Mouse (Mus musculus): ENCODE data around the gene Btg1.

Btg1 gene

DNA sequence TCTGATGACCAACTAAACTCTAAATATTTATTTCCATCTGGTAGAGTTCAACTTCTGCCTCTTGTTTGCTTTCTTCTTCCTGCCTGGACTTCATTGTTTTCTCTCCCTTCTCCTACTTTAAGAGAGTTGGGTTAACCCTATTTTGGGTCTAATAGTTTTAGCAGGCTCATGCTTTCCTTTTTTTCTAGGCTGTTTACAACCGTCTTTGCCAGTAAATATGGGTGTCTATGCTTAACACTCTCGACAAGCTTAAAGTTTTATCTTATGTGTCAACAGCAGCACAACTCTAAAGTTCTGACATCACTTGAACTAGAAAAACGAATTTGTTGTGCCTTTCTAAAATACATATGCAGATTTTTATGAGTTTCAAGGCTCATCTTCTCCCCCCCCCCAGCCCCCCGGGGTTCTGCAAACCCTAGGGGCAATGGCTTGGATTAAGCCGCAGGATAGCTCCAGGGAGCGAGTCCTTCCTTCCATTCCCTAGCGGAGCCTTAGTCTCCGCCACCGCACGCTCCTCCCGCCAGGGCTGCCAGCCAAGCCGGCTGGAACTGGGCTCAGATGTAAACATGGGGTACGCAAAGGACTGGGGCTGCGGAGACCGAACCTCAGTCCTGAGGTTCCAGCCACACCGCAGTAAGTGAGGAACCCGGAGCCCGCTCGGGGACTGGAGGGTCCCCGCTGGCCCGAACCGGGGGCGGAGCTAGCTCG lies 651 bp upstream of the Btg1 start:
- DNase-seq = no peak

DNA sequence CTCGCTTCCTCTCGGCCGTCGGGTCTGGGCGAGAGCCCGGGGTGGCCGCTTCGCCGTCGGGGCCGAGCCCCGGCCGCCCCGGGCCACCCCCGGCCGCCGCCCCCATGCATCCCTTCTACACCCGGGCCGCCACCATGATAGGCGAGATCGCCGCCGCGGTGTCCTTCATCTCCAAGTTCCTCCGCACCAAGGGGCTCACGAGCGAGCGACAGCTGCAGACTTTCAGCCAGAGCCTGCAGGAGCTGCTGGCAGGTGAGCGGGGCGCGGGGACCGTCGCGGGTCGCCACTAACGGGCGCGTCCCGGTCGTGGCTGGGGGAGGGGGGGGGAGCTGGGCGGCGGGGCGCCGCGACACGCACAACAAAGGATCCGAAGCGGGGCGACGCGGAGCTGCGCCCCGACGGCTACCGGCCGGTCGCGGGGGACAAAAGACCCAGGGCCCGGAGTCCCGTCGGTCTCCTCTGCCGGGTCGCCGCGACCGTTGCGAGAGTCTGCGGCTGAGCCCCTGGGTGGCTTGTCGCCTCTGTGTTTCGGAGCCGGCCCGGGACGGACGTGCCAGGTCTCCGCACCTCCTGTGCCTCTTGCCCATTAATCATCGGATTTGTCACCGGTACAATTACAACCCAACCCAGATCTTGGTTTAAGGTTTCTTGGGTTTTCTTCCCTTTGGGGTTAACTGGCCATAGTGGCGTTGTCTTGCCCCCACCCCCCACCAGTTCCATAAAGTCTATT lies 580 bp downstream of the Btg1 start:
- DNase-seq = peak; percentile 54

DNA sequence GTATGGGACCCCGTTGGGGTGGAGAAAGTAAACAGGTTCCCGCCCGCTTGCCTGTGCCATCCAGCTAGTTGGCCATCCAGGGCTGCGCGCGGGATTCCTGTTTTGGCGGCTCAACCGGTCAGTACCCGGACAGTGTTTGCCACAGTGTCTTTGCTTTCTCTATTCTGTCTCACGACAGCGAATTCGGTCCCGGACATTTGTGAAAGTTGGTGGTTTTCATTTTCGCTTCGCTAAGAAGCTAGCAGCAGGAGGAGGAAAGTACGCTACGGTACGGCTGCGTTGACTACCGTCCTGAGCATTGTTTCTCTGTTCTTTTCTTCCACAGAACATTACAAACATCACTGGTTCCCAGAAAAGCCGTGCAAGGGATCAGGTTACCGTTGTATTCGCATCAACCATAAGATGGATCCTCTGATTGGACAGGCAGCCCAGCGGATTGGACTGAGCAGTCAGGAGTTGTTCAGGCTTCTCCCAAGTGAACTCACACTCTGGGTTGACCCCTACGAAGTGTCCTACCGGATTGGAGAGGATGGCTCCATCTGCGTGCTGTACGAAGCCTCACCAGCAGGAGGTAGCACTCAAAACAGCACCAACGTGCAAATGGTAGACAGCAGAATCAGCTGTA lies 1.3 kb downstream of the Btg1 start:
- DNase-seq = peak; percentile 24

DNA sequence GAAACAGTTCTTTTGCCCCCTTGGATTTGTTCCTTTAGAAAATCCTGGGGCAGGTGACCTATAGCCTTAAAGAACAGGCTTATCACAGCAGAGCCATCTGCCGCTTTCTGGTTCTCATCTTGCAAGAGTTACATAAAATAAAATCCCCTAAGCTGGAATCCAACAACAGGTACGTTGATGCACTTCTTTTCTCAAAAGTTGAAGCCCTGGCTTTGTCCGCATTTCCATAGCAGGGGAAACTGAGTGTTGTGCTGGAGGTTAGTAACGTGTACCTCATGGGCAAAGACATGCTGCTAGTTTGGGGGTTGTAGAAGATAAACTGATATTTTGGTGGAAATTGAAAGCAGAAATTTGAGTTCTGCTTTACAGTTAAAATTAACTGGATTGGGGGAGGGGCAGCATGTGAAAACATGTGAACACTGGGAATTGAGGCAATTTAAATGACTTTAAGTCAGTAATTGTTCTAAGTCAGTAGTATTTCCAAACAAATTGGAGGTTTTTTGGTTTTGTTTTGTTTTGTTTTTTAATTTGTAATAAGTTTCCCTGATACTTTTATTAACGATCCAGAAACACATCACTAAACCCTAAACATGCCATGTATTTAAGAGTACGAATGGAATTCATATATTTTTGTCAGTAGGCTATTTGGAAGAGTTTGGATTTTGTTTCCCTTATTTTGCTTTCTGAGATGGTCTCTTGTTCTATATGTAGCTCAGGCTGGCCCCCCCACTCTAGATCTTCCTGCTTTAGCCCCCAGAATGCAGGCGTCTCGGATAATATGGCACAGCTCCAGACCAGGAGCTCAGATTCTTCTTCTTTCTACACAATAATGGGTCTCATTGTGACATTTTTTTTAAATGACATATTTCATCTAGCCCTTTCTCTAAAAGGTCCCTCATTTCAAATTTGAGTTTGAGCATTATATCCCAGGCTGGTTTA lies 3.4 kb downstream of the Btg1 start:
- DNase-seq = no peak

DNA sequence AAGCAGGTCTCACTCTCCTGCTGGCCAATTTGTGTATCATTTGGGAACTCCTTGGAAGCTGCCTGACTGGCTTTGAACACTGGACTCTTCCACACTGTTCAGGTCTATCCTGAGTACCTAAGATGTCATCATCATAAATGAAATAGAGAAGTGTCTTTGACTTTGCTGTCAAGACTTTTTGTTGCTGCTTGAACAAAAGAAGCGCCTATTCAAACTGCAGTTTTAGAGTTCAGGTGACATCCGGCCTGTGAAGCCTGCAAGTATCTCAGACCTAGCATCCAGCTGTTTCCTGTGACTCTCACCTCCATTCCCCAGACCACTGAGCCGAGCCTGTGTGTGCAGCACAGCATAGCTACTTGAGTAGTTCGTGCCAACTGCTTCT lies 4.1 kb downstream of the Btg1 start:
- DNase-seq = no peak

DNA sequence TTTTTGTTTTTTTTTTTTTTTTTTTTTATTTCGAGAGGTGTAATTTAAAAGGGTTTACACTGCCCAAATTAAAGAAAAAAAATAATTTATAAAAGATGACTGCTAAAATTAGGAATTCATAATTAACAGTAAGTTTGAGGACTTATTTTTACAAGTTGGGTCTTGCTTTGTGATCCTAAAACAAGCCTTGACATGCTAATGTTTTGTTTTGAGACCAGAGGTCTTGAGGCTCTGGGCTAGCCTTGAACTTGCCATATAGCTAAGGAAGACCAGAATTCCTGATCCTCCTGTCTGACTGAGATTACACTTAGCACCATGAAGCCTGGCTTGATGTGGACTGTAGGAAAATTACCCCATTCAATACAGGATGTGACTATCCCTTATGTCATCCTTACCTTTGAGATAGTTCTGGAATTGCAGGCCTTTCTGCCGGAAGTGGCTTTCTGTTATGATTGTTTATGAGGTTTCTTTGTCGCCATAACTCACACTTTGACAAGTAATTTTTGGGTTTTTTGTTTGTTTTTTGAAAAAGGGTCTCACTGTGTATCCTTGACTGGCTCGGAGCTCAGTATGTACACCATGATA lies 4.6 kb downstream of the Btg1 start:
- no peak for DNase-seq

DNA sequence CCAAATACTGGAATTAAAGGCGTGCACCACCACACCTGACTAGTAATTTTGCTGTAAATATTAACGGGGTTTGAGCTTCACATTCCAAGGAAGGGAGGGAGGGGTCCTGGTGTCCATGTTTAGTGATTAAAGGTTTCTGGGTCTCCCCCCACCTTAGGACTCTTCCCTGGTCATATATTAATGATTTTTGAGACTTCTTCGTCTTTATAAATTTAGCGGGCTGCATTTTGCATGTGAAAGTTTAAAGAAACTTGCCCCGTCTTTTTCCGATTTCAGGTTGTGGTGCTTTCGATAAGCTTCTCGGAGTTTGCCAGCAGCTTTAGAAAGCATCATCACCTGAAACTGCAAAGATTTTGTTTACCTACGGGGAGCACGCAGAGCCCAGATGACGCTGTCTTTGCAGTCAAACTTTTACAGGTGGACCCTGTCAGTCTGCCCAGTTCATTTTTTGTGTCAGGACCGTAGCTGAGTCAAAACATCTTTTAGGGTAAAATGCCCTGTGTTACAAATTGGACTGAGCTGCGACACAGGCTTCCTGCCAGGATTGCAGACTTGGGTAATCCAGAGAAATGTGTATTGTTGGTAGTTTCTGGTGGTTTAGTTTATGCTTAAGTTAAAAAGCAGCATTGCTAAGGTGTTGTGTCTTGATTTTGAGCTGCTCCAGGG lies 5.3 kb downstream of the Btg1 start:
- no peak for DNase-seq

DNA sequence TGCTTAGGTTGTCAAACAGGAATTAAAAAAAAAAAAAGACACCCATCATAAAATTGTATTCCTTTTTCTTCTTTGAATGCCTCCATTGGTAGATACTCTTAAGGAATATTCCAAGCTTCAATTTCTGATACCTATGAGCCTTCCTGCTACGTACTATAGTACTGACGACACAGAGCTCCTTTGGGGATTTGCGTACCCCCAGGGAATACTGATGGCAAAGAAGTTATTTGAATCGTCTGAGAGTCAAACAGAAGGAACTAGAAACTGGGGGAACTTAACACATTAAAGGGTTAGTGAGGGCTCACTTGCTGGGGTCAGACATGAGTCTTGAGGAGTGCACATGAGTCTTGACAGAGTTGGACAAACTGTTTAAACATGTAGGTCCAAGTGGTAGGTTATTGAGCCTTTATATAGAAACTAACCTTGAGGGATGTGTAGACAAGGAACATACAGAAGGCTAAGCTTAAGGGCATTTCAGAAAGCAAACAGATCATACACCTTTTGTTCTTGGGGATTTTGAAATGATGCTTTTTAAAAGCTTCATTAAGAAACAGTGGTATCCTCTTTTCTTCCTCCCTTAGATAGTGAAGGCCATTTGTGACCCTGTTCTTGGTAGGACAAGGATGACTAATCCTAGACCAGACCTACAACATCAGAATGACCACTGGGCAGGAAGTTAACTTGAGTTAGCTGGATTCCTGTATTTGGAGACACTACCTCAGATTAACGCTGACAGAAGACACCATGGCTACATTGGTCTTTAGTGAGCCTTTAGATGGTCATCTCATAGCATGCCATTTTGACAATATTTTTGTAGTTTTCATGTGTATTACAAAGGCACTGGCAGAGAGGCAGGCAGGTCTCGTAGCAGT lies 6.2 kb downstream of the Btg1 start:
- DNase-seq = no peak

DNA sequence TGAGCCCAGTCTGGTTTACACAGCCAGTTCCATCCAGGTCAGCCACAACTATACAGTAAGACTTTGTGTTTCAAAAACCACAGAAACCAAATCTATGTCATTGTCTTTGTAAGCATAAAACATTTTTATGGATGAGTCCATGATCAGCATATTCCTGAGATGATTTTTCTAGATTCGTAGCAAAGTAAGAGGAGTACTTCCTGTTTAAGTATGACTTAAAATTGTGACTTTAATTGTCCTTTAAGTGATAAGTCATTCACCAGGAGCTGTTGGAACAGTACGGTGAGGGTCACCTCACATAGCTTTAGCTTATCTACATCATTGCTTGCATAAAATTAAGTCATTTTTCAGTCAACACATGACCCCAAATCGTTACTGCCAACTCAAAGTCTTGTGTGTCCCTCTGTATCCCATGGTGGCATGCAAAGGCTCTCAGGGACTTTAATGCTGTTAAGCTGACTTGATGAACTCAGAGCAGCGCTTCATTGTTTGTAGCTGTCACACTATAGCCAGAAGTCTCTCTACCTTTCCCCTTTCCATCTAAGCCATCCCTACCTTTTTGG lies 6.9 kb downstream of the Btg1 start:
- no peak for DNase-seq

DNA sequence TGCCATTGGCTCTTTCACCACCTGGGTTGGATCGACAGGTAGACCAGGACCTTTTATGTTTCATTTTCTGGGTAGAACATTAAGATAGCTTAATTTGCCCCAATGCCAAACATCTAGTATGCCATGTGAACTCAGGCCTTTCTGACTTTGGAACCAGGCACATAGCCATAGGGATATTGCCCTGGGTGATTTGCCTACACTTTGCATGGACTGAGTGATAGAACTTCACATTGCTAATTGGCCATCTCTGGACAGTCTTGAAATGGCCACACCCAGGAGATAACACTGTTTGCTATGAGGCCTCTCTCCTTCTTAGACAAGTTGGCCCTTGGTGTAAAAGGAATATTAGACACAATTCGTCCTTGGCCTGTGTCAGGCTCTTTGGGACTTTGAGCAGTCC lies 7.6 kb downstream of the Btg1 start:
- no peak for DNase-seq

DNA sequence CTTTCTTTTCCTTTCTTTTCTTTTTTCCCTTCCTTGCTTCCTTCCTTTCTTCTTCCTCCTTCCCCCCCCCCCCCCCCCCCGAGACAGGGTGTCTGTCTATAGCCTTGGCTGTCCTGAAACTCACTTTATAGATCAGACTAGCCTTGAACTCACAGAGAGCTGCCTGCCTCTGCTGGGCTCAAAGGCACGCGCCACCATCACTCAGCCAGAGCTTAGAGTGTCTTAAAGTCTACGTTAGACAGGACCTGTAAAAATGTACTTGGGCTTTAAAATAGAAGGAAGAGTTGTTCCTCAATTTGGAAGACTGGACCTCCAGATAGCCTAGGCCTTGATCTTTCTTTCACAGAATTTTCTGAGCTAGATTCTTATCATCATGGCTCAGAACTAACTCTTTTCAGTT lies 8.3 kb downstream of the Btg1 start:
- no peak for DNase-seq

DNA sequence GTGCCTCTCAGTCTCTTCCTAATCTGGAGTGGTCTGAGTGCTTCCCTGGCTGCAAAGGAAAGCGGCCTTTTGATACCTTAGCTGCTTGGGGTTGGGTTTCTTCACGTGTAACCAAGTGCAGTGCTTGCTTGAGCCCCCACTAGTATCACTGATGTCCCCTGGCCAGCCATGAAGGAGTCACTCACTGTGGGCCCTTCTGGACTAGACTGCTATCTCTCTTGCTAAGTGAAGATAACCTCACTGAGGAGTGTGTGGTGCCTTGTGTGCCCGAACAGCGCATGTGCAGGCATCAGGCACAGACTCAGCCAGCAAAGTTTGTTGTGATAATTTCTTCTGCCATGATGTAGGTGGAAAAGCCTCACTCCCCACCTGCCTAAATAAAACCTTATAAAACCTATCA lies 8.9 kb downstream of the Btg1 start:
- no peak for DNase-seq

DNA sequence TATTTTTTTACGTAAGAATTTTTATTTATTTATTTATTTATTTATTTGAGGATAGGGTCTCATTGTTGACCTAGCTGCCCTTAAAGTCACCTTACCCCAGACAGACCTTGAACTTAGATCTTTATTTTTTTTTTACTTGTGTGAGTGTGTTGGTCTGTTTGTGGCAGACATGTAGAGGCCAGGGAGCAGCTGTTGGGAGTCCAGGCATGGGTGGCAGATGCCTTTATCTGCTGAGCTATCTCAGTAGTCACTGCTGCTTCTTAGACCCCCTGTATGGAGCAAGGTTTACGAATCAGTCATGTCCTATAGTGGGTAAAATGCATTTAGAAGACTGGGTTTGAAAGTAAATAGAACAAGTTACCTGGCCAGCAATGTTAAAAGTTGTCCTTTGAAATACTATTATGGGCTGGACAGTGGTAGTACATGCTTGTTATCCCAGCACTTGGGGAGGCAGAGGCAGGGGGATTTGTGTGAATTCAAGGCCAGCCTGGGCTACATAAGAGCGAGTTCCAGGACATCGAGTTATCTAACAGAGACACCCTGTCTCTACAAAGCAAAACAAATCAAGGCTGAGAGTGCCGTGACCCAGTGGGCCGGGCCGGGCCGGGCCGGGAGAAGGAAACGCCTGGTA lies 9.4 kb downstream of the Btg1 start:
- no peak for DNase-seq

DNA sequence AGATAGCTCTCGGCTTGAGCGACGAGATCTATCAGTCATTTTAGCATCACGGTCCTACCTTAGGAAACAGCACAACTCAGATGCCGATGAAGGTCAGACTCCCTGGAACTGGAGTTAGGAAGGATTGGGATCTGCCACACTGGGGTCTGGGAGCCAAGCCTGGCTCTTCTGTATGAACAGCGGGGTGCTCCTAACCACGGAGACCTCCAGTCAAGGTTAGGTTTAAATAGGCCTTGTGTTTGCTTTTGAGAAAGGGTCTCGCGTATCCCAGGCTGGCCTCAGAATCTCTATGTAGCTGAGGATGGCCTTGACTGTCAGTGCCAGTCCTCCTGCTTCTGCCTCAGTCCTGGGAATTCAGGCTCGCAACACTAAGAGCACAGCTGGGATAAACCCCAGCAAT lies 10.5 kb downstream of the Btg1 start:
- DNase-seq = no peak

DNA sequence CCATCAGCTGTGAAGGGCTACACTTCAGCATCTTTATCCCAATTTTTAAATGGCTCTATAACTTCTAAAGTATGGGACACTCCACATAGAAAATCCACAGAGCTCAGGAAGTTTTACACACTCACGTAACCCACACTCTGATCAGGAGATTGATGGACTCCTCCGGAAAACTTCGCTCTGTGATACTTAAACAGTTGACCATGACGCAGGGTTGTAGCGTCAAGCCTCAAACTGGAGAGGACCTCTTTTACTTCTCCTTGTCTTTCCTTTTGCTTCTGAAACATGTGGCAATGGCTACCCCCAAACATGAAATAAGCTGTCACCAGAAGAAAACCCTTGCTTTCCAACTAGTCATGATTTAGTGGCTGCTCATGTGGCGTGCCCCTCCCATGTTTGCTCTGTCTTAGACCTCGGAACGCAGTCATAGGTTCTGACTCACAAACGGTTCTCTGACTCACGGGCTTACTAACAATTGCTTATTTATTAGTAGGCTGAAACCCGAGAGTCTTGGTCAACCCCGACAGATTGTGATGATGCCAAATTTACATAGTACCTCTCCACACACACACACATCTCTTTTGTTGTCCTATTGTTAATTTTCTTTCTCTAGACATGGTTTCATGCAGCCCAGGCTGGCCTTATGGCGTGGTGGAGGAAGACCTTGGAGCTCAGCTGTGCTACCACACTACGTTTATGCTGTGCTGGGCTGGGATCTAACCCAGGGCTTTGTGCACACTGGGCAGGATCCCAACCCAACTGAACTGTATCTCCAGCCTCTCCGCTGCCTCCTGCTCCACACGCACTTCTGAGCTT lies 11.5 kb downstream of the Btg1 start:
- no peak for DNase-seq

DNA sequence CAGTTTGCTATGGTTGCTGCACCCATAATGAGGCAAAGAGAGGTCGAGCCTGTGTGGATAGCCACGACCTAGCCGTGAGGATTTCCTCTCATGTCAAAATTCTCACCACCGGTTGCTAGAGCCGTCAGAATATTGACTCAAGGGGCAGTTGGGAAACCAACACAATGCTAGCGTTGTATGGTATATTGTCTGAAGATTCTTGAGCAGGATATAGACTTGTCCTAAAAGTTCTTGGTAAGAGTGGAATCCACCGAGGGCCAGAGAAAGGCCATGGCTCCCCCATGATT lies 12.1 kb downstream of the Btg1 start:
- no peak for DNase-seq

DNA sequence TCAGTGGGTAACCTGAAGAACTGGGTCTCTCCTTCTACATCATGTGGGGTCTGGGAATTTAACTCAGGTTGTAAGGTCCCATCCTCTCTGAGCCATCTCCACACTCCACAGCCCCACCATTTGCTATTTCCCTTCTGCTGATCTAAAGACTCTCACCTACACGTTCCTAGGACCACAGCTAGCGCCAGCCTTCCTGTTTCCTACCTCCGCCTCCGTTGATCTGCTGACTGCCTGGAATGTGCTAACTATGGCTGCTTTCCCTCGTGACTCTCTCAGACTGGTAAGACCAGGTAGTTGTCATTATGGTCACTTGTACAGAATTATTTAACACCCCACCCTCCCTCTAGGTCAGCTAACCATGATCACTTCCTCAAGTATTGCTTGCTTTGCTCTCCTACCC lies 13.3 kb downstream of the Btg1 start:
- DNase-seq = no peak

DNA sequence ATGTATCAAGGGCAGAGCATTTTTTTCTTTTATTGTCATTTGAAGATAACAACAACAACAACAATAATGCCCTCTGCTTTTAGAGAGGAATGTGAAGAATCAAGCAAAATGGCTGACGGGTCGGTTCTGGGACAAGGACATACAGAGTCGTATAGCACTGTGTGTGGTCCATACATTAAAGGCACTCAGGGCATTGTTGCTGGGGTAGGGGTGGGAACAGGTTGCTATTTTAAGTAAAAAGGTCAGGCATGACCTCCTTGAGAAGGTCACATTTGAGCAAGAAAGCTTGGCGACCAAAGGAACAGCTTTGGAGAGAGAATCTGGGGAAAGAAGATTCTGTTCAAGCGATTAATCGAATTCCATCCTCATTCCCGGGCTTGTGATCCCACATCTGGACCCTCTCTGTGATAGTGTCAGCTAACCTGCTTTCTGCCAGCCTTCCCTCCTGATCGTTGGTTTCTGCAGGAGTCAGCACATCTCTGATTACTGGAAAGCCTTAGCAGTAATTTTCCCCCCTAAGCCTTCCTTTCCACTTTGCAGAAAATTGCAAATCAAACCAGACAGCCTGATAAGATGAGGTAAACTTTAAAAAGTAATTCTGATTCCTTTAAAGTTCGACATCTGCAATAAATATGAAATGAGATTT lies 14.4 kb downstream of the Btg1 start:
- DNase-seq = no peak
